Comparison of ENCODE assay signal across 9 mouse cellular contexts in the genomic region with DNA sequence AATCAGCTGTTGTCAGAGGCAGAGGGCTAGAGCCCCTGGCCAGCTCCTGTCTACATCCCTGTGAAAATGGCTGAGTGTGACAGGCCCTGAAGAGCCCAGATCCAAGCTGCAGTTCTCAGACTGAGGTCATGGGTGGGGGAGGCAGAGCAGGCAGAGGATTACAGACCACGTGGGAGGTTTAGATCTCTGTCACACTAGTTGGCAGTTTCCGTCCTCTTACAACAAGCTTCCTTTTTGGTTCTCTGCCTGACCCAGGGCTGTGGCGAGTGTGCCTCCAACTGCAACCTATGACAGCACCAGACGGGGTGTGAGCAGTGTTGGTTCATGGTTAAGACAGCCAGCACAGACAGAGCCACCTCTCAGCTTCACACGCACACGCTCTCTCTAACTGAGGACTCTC. TPM values are rescaled to one million over a fixed set of nuclear protein-coding genes. Genes with fewer than 3 reads are reported as not detected.
DNase-seq lines count a peak whose midpoint lies in the region; ATAC-seq and TF ChIP-seq lines count a peak whose summit lies in the region.
"Had no signal": no experiment of that assay in that cellular context is flagged by ENCODE, and none has a peak within 500 bp of the region (broad histone marks: within the 10 kb centered on the region; RNA-seq: fewer than 3 reads in every experiment).

No protein-coding gene starts in this region.

- no peaks in the 10 kb centered on the region for H3K4me1 ChIP-seq in limb, embryonic 12.5 days (replicated peaks)
- H3K4me1 ChIP-seq in limb, embryonic 10.5 days = no peaks in the 10 kb centered on the region
- no peaks in the 10 kb centered on the region for H3K4me1 ChIP-seq in embryonic facial prominence, embryonic 14.5 days (ENCODE audit: control insufficient read depth, insufficient read depth, low read length)
- peaks cover 0 to 10% of the 10 kb centered on the region in 2 experiments; a peak in 1 of 4 replicates for H3K4me1 ChIP-seq in liver, embryonic 14.5 days (replicated peaks; ENCODE audit: control insufficient read depth in 2 of 2, insufficient read depth in 2 of 2, low read length in 1 of 2)
- H3K4me1 ChIP-seq: neural tube, embryonic 13.5 days had no signal

- no peak overlapping the region for H3K4me3 ChIP-seq in limb, embryonic 12.5 days (replicated peaks)
- H3K4me3 ChIP-seq in limb, embryonic 10.5 days = no peak overlapping the region
- H3K4me3 ChIP-seq in embryonic facial prominence, embryonic 14.5 days (ENCODE audit: low read depth, low read length) = no peak overlapping the region
- no peak overlapping the region for H3K4me3 ChIP-seq in liver, embryonic 14.5 days (ENCODE audit: insufficient read depth in 1 of 2, low read depth in 2 of 2, low read length in 2 of 2)
- H3K4me3 ChIP-seq: neural tube, embryonic 13.5 days had no signal

- no peak overlapping the region for H3K9ac ChIP-seq in limb, embryonic 12.5 days (replicated peaks)
- H3K9ac ChIP-seq in embryonic facial prominence, embryonic 14.5 days (ENCODE audit: low read depth, low read length) = no peak overlapping the region
- H3K9ac ChIP-seq in liver, embryonic 14.5 days (replicated peaks) = no peak overlapping the region
- H3K9ac ChIP-seq: neural tube, embryonic 13.5 days had no signal

- H3K27ac ChIP-seq in limb, embryonic 12.5 days = peak overlapping the region; percentile 29; the same call in 1 of the 2 replicates
- H3K27ac ChIP-seq in limb, embryonic 10.5 days = no peak overlapping the region
- H3K27ac ChIP-seq in embryonic facial prominence, embryonic 14.5 days (replicated peaks; ENCODE audit: low read depth, low read length) = peak overlapping the region; percentile 24; the same call in 1 of the 2 replicates
- no peak overlapping the region for H3K27ac ChIP-seq in liver, embryonic 14.5 days
- H3K27ac ChIP-seq: neural tube, embryonic 13.5 days had no signal

- H3K4me2 ChIP-seq in limb, embryonic 12.5 days = no peak overlapping the region
- H3K4me2 ChIP-seq in embryonic facial prominence, embryonic 14.5 days (ENCODE audit: low read depth, low read length) = no peak overlapping the region
- H3K4me2 ChIP-seq in liver, embryonic 14.5 days (ENCODE audit: low read depth) = no peak overlapping the region
- H3K4me2 ChIP-seq: neural tube, embryonic 13.5 days had no signal

- TF ChIP-seq EP300 in liver, embryonic 14.5 days (IDR thresholded peaks at IDR 0.05; ENCODE audit: low read depth) = no peak

- no peak for DNase-seq in limb, embryonic 10.5 days (ENCODE audit: low spot score)
- DNase-seq in embryonic facial prominence, embryonic 14.5 days (ENCODE audit: low spot score) = peak; percentile 51
- DNase-seq in heart, postnatal 10 days = peak; percentile 49 to 50
- peak in 2 of 3 experiments; percentile 7 to 14 for DNase-seq in liver, embryonic 14.5 days (ENCODE audit: low read depth in 3 of 3, low spot score in 3 of 3)
- peak; percentile 90 for DNase-seq in naive thymus-derived CD4-positive, alpha-beta T cell, adult 2 months (ENCODE audit: low read depth)
- no peak for DNase-seq in urinary bladder, postnatal 14 days (ENCODE audit: low spot score)
- DNase-seq in urinary bladder, adult 2 months (ENCODE audit: low spot score) = no peak

- H3K9me3 ChIP-seq in limb, embryonic 12.5 days = no peaks in the 10 kb centered on the region
- no peaks in the 10 kb centered on the region for H3K9me3 ChIP-seq in limb, embryonic 10.5 days (replicated peaks)
- H3K9me3 ChIP-seq in embryonic facial prominence, embryonic 14.5 days (ENCODE audit: control insufficient read depth, low read length) = no peaks in the 10 kb centered on the region
- H3K9me3 ChIP-seq in liver, embryonic 14.5 days (ENCODE audit: control insufficient read depth, low read length) = no peaks in the 10 kb centered on the region
- H3K9me3 ChIP-seq: neural tube, embryonic 13.5 days had no signal

- TF ChIP-seq CTCF in liver, embryonic 14.5 days (IDR thresholded peaks at IDR 0.05; ENCODE audit: low read depth) = no peak

- no peaks in the 10 kb centered on the region for H3K27me3 ChIP-seq in limb, embryonic 12.5 days
- H3K27me3 ChIP-seq in limb, embryonic 10.5 days (ENCODE audit: low read depth, poor library complexity, severe bottlenecking) = no peaks in the 10 kb centered on the region
- no peaks in the 10 kb centered on the region for H3K27me3 ChIP-seq in embryonic facial prominence, embryonic 14.5 days (replicated peaks; ENCODE audit: control insufficient read depth, insufficient read depth, low read length)
- H3K27me3 ChIP-seq in liver, embryonic 14.5 days (ENCODE audit: control insufficient read depth, insufficient read depth, low read length) = no peaks in the 10 kb centered on the region
- H3K27me3 ChIP-seq: neural tube, embryonic 13.5 days had no signal

- 64% methylated on average over 6 of the region's 6 CpGs for WGBS in limb, embryonic 12.5 days
- 72% methylated on average over 6 of the region's 6 CpGs for WGBS in limb, embryonic 10.5 days
- 42% methylated on average over 6 of the region's 6 CpGs for WGBS in embryonic facial prominence, embryonic 14.5 days
- WGBS in liver, embryonic 14.5 days (ENCODE audit: insufficient replicate concordance) = 30% methylated on average over 6 of the region's 6 CpGs

- intact Hi-C loops in heart, postnatal 10 days (cut with DNase I) = no loop called here

- ATAC-seq in limb, embryonic 12.5 days (ENCODE audit: insufficient number of reproducible peaks, insufficient read depth, low FRiP score, low TSS enrichment, low read depth) = no peak
- peak; percentile 64 for ATAC-seq in embryonic facial prominence, embryonic 14.5 days (ENCODE audit: low read depth)
- ATAC-seq in liver, embryonic 14.5 days (ENCODE audit: insufficient read depth) = peak; percentile 56; the same call in 1 of the 2 replicates

- no peaks in the 10 kb centered on the region for H3K36me3 ChIP-seq in limb, embryonic 12.5 days
- no peaks in the 10 kb centered on the region for H3K36me3 ChIP-seq in limb, embryonic 10.5 days
- H3K36me3 ChIP-seq in embryonic facial prominence, embryonic 14.5 days (ENCODE audit: control insufficient read depth, insufficient read depth, low read length) = no peaks in the 10 kb centered on the region
- no peaks in the 10 kb centered on the region for H3K36me3 ChIP-seq in liver, embryonic 14.5 days (replicated peaks; ENCODE audit: control insufficient read depth, insufficient read depth, low read depth)
- H3K36me3 ChIP-seq: neural tube, embryonic 13.5 days had no signal

RNA-seq across cellular contexts. Expression of a gene that starts 26.9 kb away (rescaled TPM):
- polyA plus RNA-seq in limb, embryonic 12.5 days (2016; fragmentation: Nextera tagmentation; extraction: Ambion mirVana) = 1.0 and 1.2 TPM in 2 replicates
- 0.48 and 0.74 TPM in 2 replicates for polyA plus RNA-seq in limb, embryonic 10.5 days (2016; fragmentation: Nextera tagmentation; extraction: Ambion mirVana)
- polyA plus RNA-seq in embryonic facial prominence, embryonic 14.5 days (2014; fragmentation: Nextera tagmentation; extraction: Ambion mirVana) = 1.7 and 2.5 TPM in 2 replicates
- total RNA-seq in heart, postnatal 10 days (2021) = 1 to 10 TPM in 1 of 2 experiments, under 1 TPM in 1; 0.45 to 1.1 TPM
- polyA plus RNA-seq in liver, embryonic 14.5 days (2012; rRNA removed) = 1.7 and 2.9 TPM in 2 replicates
- polyA plus RNA-seq in liver, embryonic 14.5 days (2014; fragmentation: Nextera tagmentation; extraction: Ambion mirVana) = 1.9 and 2.6 TPM in 2 replicates
- polyA plus RNA-seq in urinary bladder, adult 2 months (2012; rRNA removed) = 3.3 and 4.8 TPM in 2 replicates

RNA-seq across cellular contexts. Expression of a gene that starts 41.7 kb away (rescaled TPM):
- polyA plus RNA-seq in limb, embryonic 12.5 days (2016; fragmentation: Nextera tagmentation; extraction: Ambion mirVana) = 42.5 and 46.3 TPM in 2 replicates
- 28.1 and 33.5 TPM in 2 replicates for polyA plus RNA-seq in limb, embryonic 10.5 days (2016; fragmentation: Nextera tagmentation; extraction: Ambion mirVana)
- polyA plus RNA-seq in embryonic facial prominence, embryonic 14.5 days (2014; fragmentation: Nextera tagmentation; extraction: Ambion mirVana) = 45.1 and 45.2 TPM in 2 replicates
- 100 to 1,000 TPM; 106 to 108 TPM for total RNA-seq in heart, postnatal 10 days (2021)
- 14.4 and 20.4 TPM in 2 replicates for polyA plus RNA-seq in liver, embryonic 14.5 days (2012; rRNA removed)
- 15.8 and 16.9 TPM in 2 replicates for polyA plus RNA-seq in liver, embryonic 14.5 days (2014; fragmentation: Nextera tagmentation; extraction: Ambion mirVana)
- 116 and 130 TPM in 2 replicates for polyA plus RNA-seq in urinary bladder, adult 2 months (2012; rRNA removed)

Comparison
In these comparisons a context has a peak if more than half of its experiments do, and no peak if none do; other contexts are left out.
1. H3K27ac ChIP-seq: peak in limb, embryonic 12.5 days (single experiment) and embryonic facial prominence, embryonic 14.5 days (single experiment); none in limb, embryonic 10.5 days (single experiment) and liver, embryonic 14.5 days (single experiment).
2. DNase-seq: peak in embryonic facial prominence, embryonic 14.5 days (single experiment), heart, postnatal 10 days (2 of 2), liver, embryonic 14.5 days (2 of 3) and naive thymus-derived CD4-positive, alpha-beta T cell, adult 2 months (single experiment); none in limb, embryonic 10.5 days (single experiment), urinary bladder, postnatal 14 days (single experiment) and urinary bladder, adult 2 months (single experiment).